In genomic region chr10:13196872-13197507, GRCm38 (mm10) we compare ENCODE assay signal across 23 mouse cellular contexts. TPM values are rescaled to one million over a fixed set of nuclear protein-coding genes. Genes with fewer than 3 reads are reported as not detected.
A peak's percentile ranks its signal among the peaks of the same experiment; 100 is the strongest.
DNase-seq lines count a peak whose midpoint lies in the region; ATAC-seq and TF ChIP-seq lines count a peak whose summit lies in the region.
"Had no signal": no experiment of that assay in that cellular context is flagged by ENCODE, and none has a peak within 500 bp of the region (broad histone marks: within the 10 kb centered on the region; RNA-seq: fewer than 3 reads in every experiment).

No protein-coding gene starts in this region.

- H3K36me3 ChIP-seq in intestine, embryonic 14.5 days (ENCODE audit: control insufficient read depth, insufficient read depth, low read length) = no peaks in the 10 kb centered on the region
- H3K36me3 ChIP-seq in intestine, embryonic 15.5 days = no peaks in the 10 kb centered on the region
- no peaks in the 10 kb centered on the region for H3K36me3 ChIP-seq in stomach, embryonic 15.5 days
- H3K36me3 ChIP-seq in stomach, postnatal 0 days (ENCODE audit: control insufficient read depth, insufficient read depth, low read length) = no peaks in the 10 kb centered on the region
- H3K36me3 ChIP-seq in limb, embryonic 14.5 days (ENCODE audit: control insufficient read depth, insufficient read depth, low read length) = no peaks in the 10 kb centered on the region
- H3K36me3 ChIP-seq: embryonic facial prominence, embryonic 13.5 days; forebrain, embryonic 10.5 days; heart, embryonic 12.5 days; hindbrain, embryonic 10.5 days had no signal

- no peaks in the 10 kb centered on the region for H3K9me3 ChIP-seq in intestine, embryonic 14.5 days (ENCODE audit: control insufficient read depth, low read length)
- no peaks in the 10 kb centered on the region for H3K9me3 ChIP-seq in intestine, embryonic 15.5 days
- H3K9me3 ChIP-seq in stomach, embryonic 15.5 days = no peaks in the 10 kb centered on the region
- no peaks in the 10 kb centered on the region for H3K9me3 ChIP-seq in stomach, postnatal 0 days (ENCODE audit: control insufficient read depth, low read length)
- H3K9me3 ChIP-seq in limb, embryonic 14.5 days (ENCODE audit: control insufficient read depth, low read length) = no peaks in the 10 kb centered on the region
- H3K9me3 ChIP-seq: embryonic facial prominence, embryonic 13.5 days; forebrain, embryonic 10.5 days; heart, embryonic 12.5 days; hindbrain, embryonic 10.5 days had no signal

- peak overlapping the region; percentile 47; the same call in 1 of the 2 replicates for H3K27ac ChIP-seq in intestine, embryonic 14.5 days (ENCODE audit: low read depth)
- no peak overlapping the region for H3K27ac ChIP-seq in intestine, embryonic 15.5 days
- H3K27ac ChIP-seq in stomach, embryonic 15.5 days = 0 out of 2 replicates have a peak overlapping the region, but pooled peaks have one; percentile 27
- H3K27ac ChIP-seq in stomach, postnatal 0 days (replicated peaks) = no peak overlapping the region
- H3K27ac ChIP-seq in limb, embryonic 14.5 days (replicated peaks; ENCODE audit: low read depth, low read length) = no peak overlapping the region
- H3K27ac ChIP-seq: embryonic facial prominence, embryonic 13.5 days; forebrain, embryonic 10.5 days; gastrocnemius, adult 2 months; hindbrain, embryonic 10.5 days; hindbrain, embryonic 14.5 days had no signal

- H3K4me2 ChIP-seq in intestine, embryonic 14.5 days (ENCODE audit: low read length) = no peak overlapping the region
- H3K4me2 ChIP-seq in intestine, embryonic 15.5 days (replicated peaks) = no peak overlapping the region
- no peak overlapping the region for H3K4me2 ChIP-seq in stomach, embryonic 15.5 days
- H3K4me2 ChIP-seq in stomach, postnatal 0 days (replicated peaks; ENCODE audit: low read depth) = no peak overlapping the region
- no peak overlapping the region for H3K4me2 ChIP-seq in limb, embryonic 14.5 days (replicated peaks; ENCODE audit: low read depth, low read length, severe bottlenecking)
- H3K4me2 ChIP-seq: embryonic facial prominence, embryonic 13.5 days; heart, embryonic 12.5 days; hindbrain, embryonic 14.5 days had no signal

- no peak for TF ChIP-seq POLR2A in limb, embryonic 14.5 days (IDR thresholded peaks at IDR 0.05; ENCODE audit: borderline replicate concordance, extremely low read depth, insufficient read depth, insufficient read length)

- DNase-seq in intestine, embryonic 14.5 days (ENCODE audit: low spot score) = no peak
- DNase-seq in stomach, postnatal 0 days (ENCODE audit: low spot score) = no peak
- DNase-seq in limb, embryonic 14.5 days (ENCODE audit: low spot score) = peak; percentile 82
- no peak for DNase-seq in urinary bladder, adult 2 months (ENCODE audit: low spot score)
- no peak for DNase-seq in ovary, postnatal 36 days (ENCODE audit: low spot score)
- DNase-seq: adrenal gland, postnatal 10 days; cerebellum, adult 11 months; cerebellum, adult 8-10 months; cerebellum, postnatal 14 days; embryo, embryonic 11 days; gastrocnemius, adult 2 months; gastrocnemius, postnatal 36 days had no signal

- H3K27me3 ChIP-seq in intestine, embryonic 14.5 days (replicated peaks; ENCODE audit: control insufficient read depth, insufficient read depth, low read length) = no peaks in the 10 kb centered on the region
- H3K27me3 ChIP-seq in intestine, embryonic 15.5 days (replicated peaks) = no peaks in the 10 kb centered on the region
- no peaks in the 10 kb centered on the region for H3K27me3 ChIP-seq in stomach, embryonic 15.5 days (replicated peaks)
- no peaks in the 10 kb centered on the region for H3K27me3 ChIP-seq in stomach, postnatal 0 days (ENCODE audit: control insufficient read depth, insufficient read depth, low read length)
- H3K27me3 ChIP-seq in limb, embryonic 14.5 days (ENCODE audit: control insufficient read depth, insufficient read depth, low read length) = no peaks in the 10 kb centered on the region
- H3K27me3 ChIP-seq: embryonic facial prominence, embryonic 13.5 days; heart, embryonic 12.5 days had no signal

- no peak for TF ChIP-seq CTCF in stomach, postnatal 0 days (IDR thresholded peaks at IDR 0.05; ENCODE audit: low read depth)

- peaks cover 6% of the 10 kb centered on the region for H3K4me1 ChIP-seq in intestine, embryonic 14.5 days (replicated peaks; ENCODE audit: control insufficient read depth, insufficient read depth, low read length)
- H3K4me1 ChIP-seq in intestine, embryonic 15.5 days (replicated peaks) = 0 out of 2 replicates have a peak, but pooled peaks cover 3% of the 10 kb centered on the region
- H3K4me1 ChIP-seq in stomach, embryonic 15.5 days = peaks cover 5% of the 10 kb centered on the region
- H3K4me1 ChIP-seq in stomach, postnatal 0 days (replicated peaks; ENCODE audit: control insufficient read depth, insufficient read depth) = no peaks in the 10 kb centered on the region
- peaks cover 4% of the 10 kb centered on the region; the same call in 1 of the 2 replicates for H3K4me1 ChIP-seq in limb, embryonic 14.5 days (ENCODE audit: control insufficient read depth, insufficient read depth, low read length)

- no peak overlapping the region for H3K9ac ChIP-seq in intestine, embryonic 14.5 days (ENCODE audit: low read length)
- no peak overlapping the region for H3K9ac ChIP-seq in intestine, embryonic 15.5 days
- no peak overlapping the region for H3K9ac ChIP-seq in stomach, embryonic 15.5 days
- H3K9ac ChIP-seq in stomach, postnatal 0 days (ENCODE audit: low read length) = no peak overlapping the region
- no peak overlapping the region for H3K9ac ChIP-seq in limb, embryonic 14.5 days (ENCODE audit: low read depth, low read length, severe bottlenecking)
- H3K9ac ChIP-seq: embryonic facial prominence, embryonic 13.5 days; heart, embryonic 12.5 days; hindbrain, embryonic 14.5 days had no signal

- no peak for TF ChIP-seq EP300 in stomach, postnatal 0 days (optimal IDR thresholded peaks at IDR 0.05)

- WGBS in intestine, embryonic 14.5 days = 63% methylated on average over 8 of the region's 8 CpGs
- 66% methylated on average over 8 of the region's 8 CpGs for WGBS in intestine, embryonic 15.5 days
- WGBS in stomach, embryonic 15.5 days = 66% methylated on average over 8 of the region's 8 CpGs
- 54% methylated on average over 8 of the region's 8 CpGs for WGBS in stomach, postnatal 0 days
- WGBS in limb, embryonic 14.5 days = 56% methylated on average over 8 of the region's 8 CpGs

- H3K4me3 ChIP-seq in intestine, embryonic 14.5 days (ENCODE audit: low read depth, low read length) = no peak overlapping the region
- H3K4me3 ChIP-seq in intestine, embryonic 15.5 days (replicated peaks) = no peak overlapping the region
- H3K4me3 ChIP-seq in stomach, embryonic 15.5 days (replicated peaks) = no peak overlapping the region
- H3K4me3 ChIP-seq in stomach, postnatal 0 days (ENCODE audit: low read depth, low read length) = no peak overlapping the region
- H3K4me3 ChIP-seq in limb, embryonic 14.5 days (replicated peaks; ENCODE audit: low read length) = no peak overlapping the region
- H3K4me3 ChIP-seq: embryonic facial prominence, embryonic 13.5 days; erythroblast, embryonic 14.5 days; forebrain, embryonic 10.5 days; gastrocnemius, adult 2 months; heart, embryonic 12.5 days; hindbrain, embryonic 10.5 days had no signal

- ATAC-seq in intestine, embryonic 14.5 days (replicated peaks; ENCODE audit: low FRiP score, low TSS enrichment, low read depth) = no peak
- ATAC-seq in intestine, embryonic 15.5 days = no peak
- no peak for ATAC-seq in stomach, embryonic 15.5 days (ENCODE audit: insufficient read depth, low FRiP score, low read depth)
- no peak for ATAC-seq in stomach, postnatal 0 days (ENCODE audit: low FRiP score, low TSS enrichment)
- ATAC-seq in limb, embryonic 14.5 days (ENCODE audit: low FRiP score, low read depth) = peak; percentile 50
- ATAC-seq: forebrain, embryonic 14.5 days had no signal

RNA-seq across cellular contexts. Expression of gene Ltv1, which starts 4.0 kb away (rescaled TPM):
- 80.1 and 87.2 TPM in 2 replicates for polyA plus RNA-seq in intestine, embryonic 14.5 days (2014; fragmentation: Nextera tagmentation; extraction: Ambion mirVana)
- 74.6 and 82.0 TPM in 2 replicates for polyA plus RNA-seq in intestine, embryonic 15.5 days (2015; fragmentation: Nextera tagmentation; extraction: Ambion mirVana)
- 74.1 and 75.3 TPM in 2 replicates for polyA plus RNA-seq in stomach, embryonic 15.5 days (2015; fragmentation: Nextera tagmentation; extraction: Ambion mirVana)
- 58.2 and 63.1 TPM in 2 replicates for polyA plus RNA-seq in stomach, postnatal 0 days (2015; fragmentation: Nextera tagmentation; extraction: Ambion mirVana)
- 50.7 and 66.4 TPM in 2 replicates for polyA plus RNA-seq in limb, embryonic 14.5 days (2012; rRNA removed)
- 69.0 and 72.8 TPM in 2 replicates for polyA plus RNA-seq in limb, embryonic 14.5 days (2014; fragmentation: Nextera tagmentation; extraction: Ambion mirVana)
- polyA plus RNA-seq in urinary bladder, adult 2 months (2012; rRNA removed) = 27.8 and 28.4 TPM in 2 replicates

RNA-seq across cellular contexts. Expression of gene Zc2hc1b, which starts 19.2 kb away (rescaled TPM):
- not detected in 2 replicates for polyA plus RNA-seq in intestine, embryonic 14.5 days (2014; fragmentation: Nextera tagmentation; extraction: Ambion mirVana)
- not detected in 2 replicates for polyA plus RNA-seq in intestine, embryonic 15.5 days (2015; fragmentation: Nextera tagmentation; extraction: Ambion mirVana)
- polyA plus RNA-seq in stomach, embryonic 15.5 days (2015; fragmentation: Nextera tagmentation; extraction: Ambion mirVana) = not detected in 2 replicates
- not detected in 2 replicates for polyA plus RNA-seq in stomach, postnatal 0 days (2015; fragmentation: Nextera tagmentation; extraction: Ambion mirVana)
- 0.14 TPM in 1 of 2 replicates, not detected in the other for polyA plus RNA-seq in limb, embryonic 14.5 days (2012; rRNA removed)
- not detected in 2 replicates for polyA plus RNA-seq in limb, embryonic 14.5 days (2014; fragmentation: Nextera tagmentation; extraction: Ambion mirVana)
- not detected in 2 replicates for polyA plus RNA-seq in urinary bladder, adult 2 months (2012; rRNA removed)
- polyA plus RNA-seq: brain, embryonic 14.5 days; embryonic facial prominence, embryonic 13.5 days; erythroblast, embryonic 14.5 days; forebrain, embryonic 10.5 days; forebrain, embryonic 14.5 days; heart, embryonic 12.5 days; heart, embryonic 16.5 days; hindbrain, embryonic 10.5 days; hindbrain, embryonic 14.5 days had no signal

Comparison
In these comparisons a context has a peak if more than half of its experiments do, and no peak if none do; other contexts are left out.
1. H3K27ac ChIP-seq: peak in intestine, embryonic 14.5 days (single experiment) and stomach, embryonic 15.5 days (single experiment); none in intestine, embryonic 15.5 days (single experiment), stomach, postnatal 0 days (single experiment) and limb, embryonic 14.5 days (single experiment).